Mouse (Mus musculus) retina, postnatal 1 day (tissue): ENCODE results near the gene Dmd.
A peak's percentile ranks its signal among the peaks of the same experiment; 100 is the strongest.

Source experiments
- DNase-seq: peaks from one replicate; pipeline ENCODE4 v3.0.0-alpha.2; 2012

Dmd gene

GRCm38 (mm10) chrX:85049593-85049992, 2100.9 kb downstream of the Dmd start:
- DNase-seq: peak; percentile 26

GRCm38 (mm10) chrX:85073602-85074001, 2124.9 kb downstream of the Dmd start:
- no peak for DNase-seq

GRCm38 (mm10) chrX:85076845-85077244, 2128.2 kb downstream of the Dmd start:
- peak; percentile 6 for DNase-seq

- DNase-seq: no peak
Observed at GRCm38 (mm10) chrX:85077605-85078004, 2128.9 kb downstream of the Dmd start.

GRCm38 (mm10) chrX:85079174-85079573, 2130.5 kb downstream of the Dmd start:
- no peak for DNase-seq

GRCm38 (mm10) chrX:85084237-85085153, 2135.8 kb downstream of the Dmd start:
- peak; percentile 10 for DNase-seq

GRCm38 (mm10) chrX:85089506-85089905, 2140.8 kb downstream of the Dmd start:
- DNase-seq: peak; percentile 14

- DNase-seq: no peak
Observed at GRCm38 (mm10) chrX:85093354-85093753, 2144.7 kb downstream of the Dmd start.

GRCm38 (mm10) chrX:85098691-85099090, 2150.0 kb downstream of the Dmd start:
- DNase-seq: no peak

- DNase-seq: no peak
Observed at GRCm38 (mm10) chrX:85112418-85112817, 2163.7 kb downstream of the Dmd start.

- no peak for DNase-seq
Observed at GRCm38 (mm10) chrX:85132706-85133105, 2184.0 kb downstream of the Dmd start.

- DNase-seq: no peak
Observed at GRCm38 (mm10) chrX:85137293-85137692, 2188.6 kb downstream of the Dmd start.

- no peak for DNase-seq
Observed at GRCm38 (mm10) chrX:85171264-85171663, 2222.6 kb downstream of the Dmd start.

- peak; percentile 49 for DNase-seq
Observed at GRCm38 (mm10) chrX:85187565-85187964, 2238.9 kb downstream of the Dmd start.

- DNase-seq: no peak
Observed at GRCm38 (mm10) chrX:85193856-85194255, 2245.2 kb downstream of the Dmd start.

GRCm38 (mm10) chrX:85197688-85198087, 2249.0 kb downstream of the Dmd start:
- no peak for DNase-seq

GRCm38 (mm10) chrX:85199398-85199797, 2250.7 kb downstream of the Dmd start:
- DNase-seq: peak; percentile 31

- DNase-seq: no peak
Observed at GRCm38 (mm10) chrX:85207001-85207400, 2258.3 kb downstream of the Dmd start.

GRCm38 (mm10) chrX:85226883-85227282, 2278.2 kb downstream of the Dmd start:
- peak; percentile 20 for DNase-seq

GRCm38 (mm10) chrX:85249379-85249778, 2300.7 kb downstream of the Dmd start, which contains the start of gene Fthl17a:
Gene Fthl17a, plus strand, starts transcription at chrX:85249679.
- DNase-seq: no peak
